Mouse (Mus musculus): Measurements from ENCODE around the gene Espn. TPM values are rescaled to one million over a fixed set of nuclear protein-coding genes. Genes with fewer than 3 reads are reported as not detected.

Gene Espn
- polyA plus RNA-seq, 1 experiment from 2014 or later: 0.64 TPM

GRCm38 (mm10) chr4:152088556-152089120 is 63.5 kb downstream of the Espn start:
- no peak for ATAC-seq (ENCODE audit: low read depth)
- 0 out of 2 replicates have a peak overlapping the region, but pooled peaks have one; percentile 0 for H3K9ac ChIP-seq (replicated peaks; ENCODE audit: low read depth, low read length)

GRCm38 (mm10) chr4:152088133-152088532 is 64.0 kb downstream of the Espn start:
- Histone ChIP-seq H3K4me3 (ENCODE audit: low read depth, low read length) (no peak overlapping the region), H3K4me2 (ENCODE audit: low read depth, low read length) (peak overlapping the region; percentile 80; the same call in 1 of the 2 replicates), H3K9ac (replicated peaks; ENCODE audit: low read depth, low read length) (0 out of 2 replicates have a peak overlapping the region, but pooled peaks have one; percentile 0), H3K27ac (ENCODE audit: low read depth, low read length) (no peak overlapping the region), H3K9me3 (ENCODE audit: control insufficient read depth, low read length) (no peaks in the 10 kb centered on the region), H3K27me3 (ENCODE audit: control insufficient read depth, insufficient read depth, low read length) (no peaks in the 10 kb centered on the region), H3K4me1 (ENCODE audit: control insufficient read depth, insufficient read depth, low read length) (0 out of 2 replicates have a peak, but pooled peaks cover 11% of the 10 kb centered on the region), H3K36me3 (ENCODE audit: control insufficient read depth, insufficient read depth, low read length) (no peaks in the 10 kb centered on the region)
- ATAC-seq (ENCODE audit: low read depth): no peak
- 32% methylated on average over 4 of the region's 4 CpGs for WGBS

More at GRCm38 (mm10) chr4:152088556-152089120, 63.5 kb downstream of the Espn start:
- WGBS: 28% methylated on average over 8 of the region's 8 CpGs
- H3K27me3 ChIP-seq (ENCODE audit: control insufficient read depth, insufficient read depth, low read length): no peaks in the 10 kb centered on the region
- no peak overlapping the region for H3K4me3 ChIP-seq (ENCODE audit: low read depth, low read length)
- no peaks in the 10 kb centered on the region for H3K36me3 ChIP-seq (ENCODE audit: control insufficient read depth, insufficient read depth, low read length)
- H3K27ac ChIP-seq (ENCODE audit: low read depth, low read length): no peak overlapping the region
- H3K4me1 ChIP-seq (ENCODE audit: control insufficient read depth, insufficient read depth, low read length): 0 out of 2 replicates have a peak, but pooled peaks cover 11% of the 10 kb centered on the region
- H3K9me3 ChIP-seq (ENCODE audit: control insufficient read depth, low read length): no peaks in the 10 kb centered on the region
- H3K4me2 ChIP-seq (ENCODE audit: low read depth, low read length): no peak overlapping the region

GRCm38 (mm10) chr4:152087211-152088081 is 64.7 kb downstream of the Espn start:
- WGBS: 4% methylated on average over 12 of the region's 12 CpGs
- ATAC-seq (ENCODE audit: low read depth): no peak
- peak overlapping the region; percentile 65 for H3K4me3 ChIP-seq (ENCODE audit: low read depth, low read length)
- no peaks in the 10 kb centered on the region for H3K36me3 ChIP-seq (ENCODE audit: control insufficient read depth, insufficient read depth, low read length)
- H3K4me1 ChIP-seq (ENCODE audit: control insufficient read depth, insufficient read depth, low read length): 0 out of 2 replicates have a peak, but pooled peaks cover 11% of the 10 kb centered on the region
- H3K9ac ChIP-seq (replicated peaks; ENCODE audit: low read depth, low read length): peak overlapping the region; percentile 85
- H3K4me2 ChIP-seq (ENCODE audit: low read depth, low read length): peak overlapping the region; percentile 80
- H3K27me3 ChIP-seq (ENCODE audit: control insufficient read depth, insufficient read depth, low read length): no peaks in the 10 kb centered on the region
- H3K27ac ChIP-seq (ENCODE audit: low read depth, low read length): no peak overlapping the region
- H3K9me3 ChIP-seq (ENCODE audit: control insufficient read depth, low read length): no peaks in the 10 kb centered on the region

DNA sequence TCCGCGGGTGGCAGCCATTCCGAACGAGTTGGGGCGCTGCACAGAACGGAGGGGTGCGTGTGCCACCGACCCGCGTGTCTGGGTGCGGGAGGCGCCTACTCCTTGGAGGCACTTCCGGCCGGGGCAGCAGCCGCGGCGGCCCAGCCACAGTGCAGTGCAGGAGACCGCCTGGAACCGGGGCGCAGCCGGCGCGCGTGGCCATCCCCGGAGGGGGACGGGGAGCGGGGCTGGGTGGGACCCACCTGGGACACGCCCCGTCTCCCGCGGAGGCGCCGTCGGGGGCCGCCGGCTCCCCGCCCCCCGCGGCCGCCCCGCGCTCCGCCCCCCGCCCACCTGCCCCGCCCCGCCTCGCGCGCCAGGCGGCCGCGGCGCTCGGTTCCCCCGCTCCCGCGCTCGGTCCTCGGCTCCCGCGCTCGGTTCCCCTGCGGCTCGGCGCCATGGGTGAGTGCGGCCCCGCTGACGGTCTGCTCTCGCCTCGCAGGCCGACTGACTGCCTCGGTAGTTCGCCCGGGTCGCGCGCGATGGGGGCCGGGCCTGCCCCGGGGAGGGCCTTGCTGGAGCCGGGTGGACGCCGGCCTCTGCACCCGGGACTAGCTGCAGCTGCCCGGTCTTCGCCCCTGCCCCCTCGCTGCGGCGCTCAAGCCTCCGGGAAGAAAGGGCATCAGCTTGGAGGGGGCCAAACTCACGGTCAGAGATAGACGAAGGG is 65.5 kb downstream of the Espn start:
- Histone ChIP-seq H3K4me2 (ENCODE audit: low read depth, low read length) (peak overlapping the region; percentile 80), H3K4me3 (ENCODE audit: low read depth, low read length) (peak overlapping the region; percentile 65), H3K27ac (ENCODE audit: low read depth, low read length) (no peak overlapping the region), H3K36me3 (ENCODE audit: control insufficient read depth, insufficient read depth, low read length) (no peaks in the 10 kb centered on the region), H3K9me3 (ENCODE audit: control insufficient read depth, low read length) (no peaks in the 10 kb centered on the region), H3K9ac (replicated peaks; ENCODE audit: low read depth, low read length) (peak overlapping the region; percentile 85), H3K4me1 (ENCODE audit: control insufficient read depth, insufficient read depth, low read length) (0 out of 2 replicates have a peak, but pooled peaks cover 11% of the 10 kb centered on the region), H3K27me3 (ENCODE audit: control insufficient read depth, insufficient read depth, low read length) (no peaks in the 10 kb centered on the region)
- whole genome bisulfite sequencing: under 1% methylated on average over 65 of the region's 92 CpGs
- ATAC-seq (ENCODE audit: low read depth): peak; percentile 74; the same call in 1 of the 2 replicates

GRCm38 (mm10) chr4:152084616-152085015 is 67.6 kb downstream of the Espn start:
- 0 out of 2 replicates have a peak, but pooled peaks cover 11% of the 10 kb centered on the region for H3K4me1 ChIP-seq (ENCODE audit: control insufficient read depth, insufficient read depth, low read length)
- H3K36me3 ChIP-seq (ENCODE audit: control insufficient read depth, insufficient read depth, low read length): no peaks in the 10 kb centered on the region
- H3K4me3 ChIP-seq (ENCODE audit: low read depth, low read length): no peak overlapping the region
- no peak overlapping the region for H3K4me2 ChIP-seq (ENCODE audit: low read depth, low read length)
- no peak for ATAC-seq (ENCODE audit: low read depth)
- no peak overlapping the region for H3K27ac ChIP-seq (ENCODE audit: low read depth, low read length)
- H3K27me3 ChIP-seq (ENCODE audit: control insufficient read depth, insufficient read depth, low read length): no peaks in the 10 kb centered on the region
- no peak overlapping the region for H3K9ac ChIP-seq (replicated peaks; ENCODE audit: low read depth, low read length)
- 86% methylated on average over 7 of the region's 7 CpGs for WGBS
- no peaks in the 10 kb centered on the region for H3K9me3 ChIP-seq (ENCODE audit: control insufficient read depth, low read length)

DNA sequence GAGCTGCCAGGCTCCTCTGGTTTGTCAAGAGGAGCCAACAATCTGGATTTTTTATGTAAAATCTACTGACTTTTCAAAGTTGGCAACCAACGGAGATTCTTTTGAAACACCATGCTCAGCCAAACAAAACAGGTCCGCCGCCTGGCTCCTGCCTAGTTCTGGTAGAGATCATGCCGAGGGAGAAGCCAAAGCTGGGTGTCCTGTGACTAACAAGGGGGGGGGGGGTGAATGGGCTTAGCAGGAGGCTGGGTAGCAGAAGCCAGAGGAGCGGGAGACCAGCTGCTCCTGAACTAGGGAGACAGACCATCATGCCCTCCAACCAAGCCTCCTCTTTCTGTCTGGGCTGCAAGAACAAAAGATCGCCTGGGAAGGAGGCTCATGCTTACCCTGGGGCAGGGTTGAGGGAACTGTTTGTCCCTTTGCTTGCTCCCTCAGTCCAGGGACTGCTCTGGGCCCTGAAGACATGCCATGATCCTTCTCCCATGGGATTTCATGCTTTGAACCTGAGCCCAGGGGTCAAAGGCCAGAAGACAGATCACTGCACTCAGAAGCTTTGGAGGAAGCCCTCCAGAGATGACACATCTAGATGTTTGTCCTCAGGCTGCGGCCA is 68.5 kb downstream of the Espn start:
- WGBS: 72% methylated on average over 7 of the region's 7 CpGs
- Histone ChIP-seq H3K36me3 (ENCODE audit: control insufficient read depth, insufficient read depth, low read length) (no peaks in the 10 kb centered on the region), H3K27ac (ENCODE audit: low read depth, low read length) (no peak overlapping the region), H3K9ac (replicated peaks; ENCODE audit: low read depth, low read length) (no peak overlapping the region), H3K4me2 (ENCODE audit: low read depth, low read length) (no peak overlapping the region), H3K27me3 (ENCODE audit: control insufficient read depth, insufficient read depth, low read length) (no peaks in the 10 kb centered on the region), H3K4me1 (ENCODE audit: control insufficient read depth, insufficient read depth, low read length) (0 out of 2 replicates have a peak, but pooled peaks cover 11% of the 10 kb centered on the region), H3K9me3 (ENCODE audit: control insufficient read depth, low read length) (no peaks in the 10 kb centered on the region), H3K4me3 (ENCODE audit: low read depth, low read length) (no peak overlapping the region)
- ATAC-seq (ENCODE audit: low read depth): no peak

DNA sequence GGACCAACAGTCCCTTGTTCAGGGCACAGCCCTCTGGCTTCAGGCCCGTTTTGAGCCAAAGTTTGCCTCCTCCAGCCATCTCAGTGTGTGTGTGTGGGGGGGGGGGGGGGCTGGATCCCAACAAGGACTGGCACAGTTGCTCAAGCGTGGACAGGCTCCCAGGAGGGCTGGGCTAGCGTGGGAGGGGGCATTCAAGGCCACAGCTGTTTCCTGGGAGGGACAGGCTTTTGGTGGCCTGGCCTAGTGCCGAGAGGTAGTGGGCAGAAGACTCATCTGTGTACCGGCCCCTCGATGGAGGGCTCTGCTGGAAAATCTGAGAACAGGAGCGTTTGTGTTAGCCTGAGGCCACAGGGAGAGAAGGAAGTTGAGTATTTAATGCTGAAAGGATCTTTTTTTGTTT is 72.2 kb downstream of the Espn start:
- H3K9ac ChIP-seq (replicated peaks; ENCODE audit: low read depth, low read length): no peak overlapping the region
- no peaks in the 10 kb centered on the region for H3K9me3 ChIP-seq (ENCODE audit: control insufficient read depth, low read length)
- H3K4me1 ChIP-seq (ENCODE audit: control insufficient read depth, insufficient read depth, low read length): no peaks in the 10 kb centered on the region
- no peaks in the 10 kb centered on the region for H3K27me3 ChIP-seq (ENCODE audit: control insufficient read depth, insufficient read depth, low read length)
- H3K4me2 ChIP-seq (ENCODE audit: low read depth, low read length): no peak overlapping the region
- H3K36me3 ChIP-seq (ENCODE audit: control insufficient read depth, insufficient read depth, low read length): no peaks in the 10 kb centered on the region
- H3K27ac ChIP-seq (ENCODE audit: low read depth, low read length): no peak overlapping the region
- H3K4me3 ChIP-seq (ENCODE audit: low read depth, low read length): no peak overlapping the region
- WGBS: 55% methylated on average over 7 of the region's 7 CpGs
- ATAC-seq (ENCODE audit: low read depth): no peak

- Histone ChIP-seq H3K4me1 (ENCODE audit: control insufficient read depth, insufficient read depth, low read length) (no peaks in the 10 kb centered on the region), H3K4me2 (ENCODE audit: low read depth, low read length) (no peak overlapping the region), H3K27ac (ENCODE audit: low read depth, low read length) (no peak overlapping the region), H3K36me3 (ENCODE audit: control insufficient read depth, insufficient read depth, low read length) (no peaks in the 10 kb centered on the region), H3K4me3 (ENCODE audit: low read depth, low read length) (no peak overlapping the region), H3K9ac (replicated peaks; ENCODE audit: low read depth, low read length) (no peak overlapping the region), H3K9me3 (ENCODE audit: control insufficient read depth, low read length) (no peaks in the 10 kb centered on the region), H3K27me3 (ENCODE audit: control insufficient read depth, insufficient read depth, low read length) (no peaks in the 10 kb centered on the region)
- 91% methylated on average over 3 of the region's 3 CpGs for WGBS
- no peak for ATAC-seq (ENCODE audit: low read depth)
Observed at GRCm38 (mm10) chr4:152079261-152079660, 72.9 kb downstream of the Espn start.
